Mouse (Mus musculus) thymus, postnatal 14 days (tissue): ENCODE results near the gene Adam29.

Experiments used
- DNase-seq: peaks from one replicate; pipeline ENCODE4 v3.0.0; 2021

Gene Adam29

GRCm38 (mm10) chr8:55906848-55907247 is at the start of gene Adam29:
Gene Adam29, minus strand, starts transcription at chr8:55906948.
- DNase-seq = no peak

GRCm38 (mm10) chr8:55940526-55940880 is 33.8 kb upstream of the Adam29 start:
- no peak for DNase-seq

- no peak for DNase-seq
Observed at GRCm38 (mm10) chr8:55939870-55940525, 33.2 kb upstream of the Adam29 start, which contains the start of gene Glra3. Gene Glra3, plus strand, starts transcription at chr8:55940460.
